Mouse (Mus musculus) cerebellum, adult 18-20 months (tissue): ENCODE measurements around the gene Artn.

Experiments used
- DNase-seq, 2 experiments: peaks; one replicate each; pipeline ENCODE4 v3.0.0; 2021

Artn gene

GRCm38 (mm10) chr4:117887920-117888319 lies 41.6 kb downstream of the Artn start:
- no peak for DNase-seq

- DNase-seq = peak; percentile 97 to 98
Measured at GRCm38 (mm10) chr4:117887133-117887532, 42.4 kb downstream of the Artn start, which contains the start of gene Atp6v0b. Gene Atp6v0b, minus strand, starts transcription at chr4:117887333.

- DNase-seq = no peak
Measured at GRCm38 (mm10) chr4:117886644-117887043, 42.9 kb downstream of the Artn start.

- DNase-seq = no peak
Measured at GRCm38 (mm10) chr4:117885994-117886393, 43.6 kb downstream of the Artn start.

- DNase-seq = no peak
Measured at GRCm38 (mm10) chr4:117885093-117885492, 44.5 kb downstream of the Artn start.

- no peak for DNase-seq
Measured at GRCm38 (mm10) chr4:117884146-117884545, 45.4 kb downstream of the Artn start.

- DNase-seq = peak; percentile 63 to 81
Measured at GRCm38 (mm10) chr4:117882701-117883691, 46.6 kb downstream of the Artn start, which contains the start of gene B4galt2. Gene B4galt2, minus strand, starts transcription at chr4:117883487.

GRCm38 (mm10) chr4:117878703-117879102 lies 50.9 kb downstream of the Artn start:
- DNase-seq = no peak

GRCm38 (mm10) chr4:117878301-117878700 lies 51.3 kb downstream of the Artn start:
- DNase-seq = no peak
